Mouse (Mus musculus) gastrocnemius, adult 2 months (tissue): ENCODE results near the gene Tars. TPM values are rescaled to one million over a fixed set of nuclear protein-coding genes. Genes with fewer than 3 reads are reported as not detected.
A peak's percentile ranks its signal among the peaks of the same experiment; 100 is the strongest.

Experiments used
- DNase-seq: peaks from one replicate; pipeline ENCODE4 v3.0.0; 2022
- H3K27ac ChIP-seq: fragments of 200-600 bp; 2 replicates; pipeline ENCODE4 v1.8.1; 2022; ENCODE audit warnings: mild to moderate bottlenecking
- H3K4me3 ChIP-seq: fragments of 200-600 bp; 2 replicates; pipeline ENCODE4 v1.8.1; 2022; ENCODE audit warnings: mild to moderate bottlenecking, moderate library complexity
- CTCF ChIP-seq: fragments of 200-600 bp; IDR thresholded peaks from 2 replicates; pipeline ENCODE4 v1.8.1; 2022; ENCODE audit warnings: antibody characterized with exemption, mild to moderate bottlenecking, moderate library complexity
- intact Hi-C: fragments of 180-260 bp; cut with DNase I; formaldehyde crosslinking; loops from one replicate; pipeline ENCODE4 v1.15.1; 2025
- total RNA-seq, 2 experiments: library from RNA; stranded (reverse); gene quantifications; 2 replicates each; pipeline ENCODE4 v1.2.3; 2021

The Tars gene
- total RNA-seq, 2 experiments from 2014 or later, result 29.2 to 36.3 TPM

DNA sequence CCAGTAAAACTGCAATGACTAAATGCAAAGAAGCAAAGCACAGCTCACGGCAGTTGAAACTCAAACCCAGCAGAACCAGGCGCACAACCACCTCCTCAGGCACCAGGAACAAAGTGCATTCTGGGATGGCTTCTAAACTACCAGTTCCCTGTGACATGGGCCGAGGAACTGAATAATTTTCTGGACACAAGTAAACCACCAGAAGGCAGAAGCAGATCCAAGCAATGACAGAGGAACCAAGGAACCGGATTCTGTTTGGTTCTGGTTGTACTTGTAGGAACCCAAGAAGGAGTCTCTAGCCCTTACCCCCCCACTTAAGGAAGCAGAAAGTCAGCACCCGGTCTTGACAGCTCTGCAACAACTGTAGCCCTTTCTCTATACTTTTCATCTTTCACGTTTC, 3.0 kb downstream of the Tars start:
- H3K4me3 ChIP-seq, result no peak overlapping the region
- intact Hi-C loops, result loop anchor here (10.0 kb wide), 1 partner anchor 912 kb away; the partner anchor contains the start of genes Brix1 and Rad1

DNA sequence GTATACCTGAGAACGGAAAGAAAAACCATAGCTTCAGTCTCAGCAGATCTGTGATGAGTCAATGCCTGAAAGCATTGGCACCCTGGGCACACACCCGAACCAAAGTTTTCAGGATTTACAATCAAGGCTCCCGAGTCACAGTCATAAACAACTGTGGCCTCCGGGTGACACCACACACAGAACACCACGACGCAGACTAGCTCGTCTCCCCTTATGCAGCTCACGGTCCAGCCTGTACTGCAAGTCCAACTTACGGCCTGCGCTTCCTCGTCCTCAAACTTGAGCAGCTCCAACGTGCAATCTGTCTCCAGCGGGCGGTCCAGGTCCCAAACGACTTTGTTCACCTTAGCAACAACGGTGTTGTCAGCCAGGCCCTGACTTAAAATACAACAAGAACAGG, 6.6 kb downstream of the Tars start:
- intact Hi-C loops, result loop anchor here (5.0 to 10.0 kb wide), 2 partner anchors 681 to 908 kb away; partner anchors contain the start of genes Brix1, Rad1 and Rai14
- Histone ChIP-seq H3K4me3 (no peak overlapping the region), H3K27ac (no peak overlapping the region)
- no peak for DNase-seq
- no peak for TF ChIP-seq CTCF

More for the DNA sequence above, 3.0 kb downstream of the Tars start:
- no peak for DNase-seq
- 0 out of 2 replicates have a peak, but pooled peaks have one; percentile 1 for TF ChIP-seq CTCF
- no peak overlapping the region for H3K27ac ChIP-seq

GRCm38 (mm10) chr15:11383796-11384195, 15.7 kb downstream of the Tars start:
- Histone ChIP-seq H3K4me3 (no peak overlapping the region), H3K27ac (no peak overlapping the region)
- no peak for TF ChIP-seq CTCF
- intact Hi-C loops, result no loop called here
- no peak for DNase-seq

GRCm38 (mm10) chr15:11382585-11382984, 16.9 kb downstream of the Tars start:
- no peak overlapping the region for H3K4me3 ChIP-seq
- TF ChIP-seq CTCF, result no peak
- intact Hi-C loops, result no loop called here
- DNase-seq, result no peak
- H3K27ac ChIP-seq, result no peak overlapping the region

GRCm38 (mm10) chr15:11380616-11381015, 18.8 kb downstream of the Tars start:
- no peak overlapping the region for H3K27ac ChIP-seq
- no peak overlapping the region for H3K4me3 ChIP-seq
- intact Hi-C loops, result loop anchor here (1.0 to 2.0 kb wide), 2 partner anchors 342 to 460 kb away; no protein-coding TSS in a partner anchor
- DNase-seq, result no peak
- no peak for TF ChIP-seq CTCF

GRCm38 (mm10) chr15:11380087-11380530, 19.4 kb downstream of the Tars start:
- intact Hi-C loops, result loop anchor here (1.0 to 2.0 kb wide), 2 partner anchors 342 to 459 kb away; no protein-coding TSS in a partner anchor
- no peak overlapping the region for H3K27ac ChIP-seq
- peak; percentile 75 for TF ChIP-seq CTCF
- no peak for DNase-seq
- H3K4me3 ChIP-seq, result no peak overlapping the region

- intact Hi-C loops, result loop anchor here (1.0 to 2.0 kb wide), 2 partner anchors 341 to 459 kb away; no protein-coding TSS in a partner anchor
- TF ChIP-seq CTCF, result no peak
- Histone ChIP-seq H3K27ac (no peak overlapping the region), H3K4me3 (no peak overlapping the region)
- DNase-seq, result no peak
These were observed 19.9 kb downstream of the Tars start for GRCm38 (mm10) chr15:11379431-11380086.

DNA sequence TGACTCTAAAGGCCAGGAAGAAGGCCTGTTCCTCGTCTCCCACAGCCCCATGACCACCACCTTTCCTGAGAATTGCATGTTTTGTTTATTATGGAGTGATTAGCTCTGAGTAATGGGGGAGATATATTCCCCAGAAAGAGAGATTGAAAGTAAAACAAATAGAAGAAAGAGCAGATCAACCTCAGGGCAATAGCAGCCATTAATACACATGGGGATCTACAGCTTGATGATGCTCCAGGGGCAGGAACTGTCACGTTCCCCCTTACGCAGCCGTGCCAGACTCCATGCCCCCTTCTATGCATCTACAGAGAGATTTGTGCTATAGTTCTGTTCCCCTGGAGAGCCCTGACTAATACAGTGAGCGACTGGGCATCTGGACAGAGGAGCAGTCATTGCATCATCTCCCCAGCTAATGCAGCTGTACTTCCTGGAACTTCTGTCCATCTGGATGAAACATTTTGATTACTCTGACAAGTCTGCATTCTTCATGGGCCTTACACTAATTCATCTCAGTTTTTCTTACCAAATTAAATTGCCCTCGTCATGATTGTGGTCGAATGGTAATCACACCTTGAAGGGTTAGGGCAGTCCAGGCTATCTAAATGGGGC, 28.9 kb downstream of the Tars start:
- intact Hi-C loops, result no loop called here
- no peak overlapping the region for H3K27ac ChIP-seq
- no peak for TF ChIP-seq CTCF
- no peak for DNase-seq
- no peak overlapping the region for H3K4me3 ChIP-seq

DNA sequence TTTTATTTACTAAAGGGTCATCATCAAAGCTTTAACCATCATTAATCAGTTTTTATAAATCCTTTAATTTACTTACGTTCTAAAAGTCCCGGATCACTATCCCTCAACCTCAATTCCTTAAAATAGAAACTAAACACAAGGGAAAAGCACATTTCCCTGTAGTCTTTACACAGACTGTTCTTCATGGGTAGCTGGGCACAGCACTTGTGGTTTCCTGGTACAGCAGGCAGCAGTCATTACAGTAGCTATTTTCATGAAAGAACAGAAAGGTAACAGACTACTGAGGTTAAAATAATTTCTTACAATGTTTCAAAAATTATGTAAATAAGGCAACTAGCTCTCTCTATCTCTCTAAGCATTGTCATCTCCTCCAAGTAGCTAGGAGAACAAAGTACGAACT, 29.9 kb downstream of the Tars start:
- intact Hi-C loops, result no loop called here
- no peak overlapping the region for H3K4me3 ChIP-seq
- DNase-seq, result no peak
- no peak overlapping the region for H3K27ac ChIP-seq
- TF ChIP-seq CTCF, result no peak

DNA sequence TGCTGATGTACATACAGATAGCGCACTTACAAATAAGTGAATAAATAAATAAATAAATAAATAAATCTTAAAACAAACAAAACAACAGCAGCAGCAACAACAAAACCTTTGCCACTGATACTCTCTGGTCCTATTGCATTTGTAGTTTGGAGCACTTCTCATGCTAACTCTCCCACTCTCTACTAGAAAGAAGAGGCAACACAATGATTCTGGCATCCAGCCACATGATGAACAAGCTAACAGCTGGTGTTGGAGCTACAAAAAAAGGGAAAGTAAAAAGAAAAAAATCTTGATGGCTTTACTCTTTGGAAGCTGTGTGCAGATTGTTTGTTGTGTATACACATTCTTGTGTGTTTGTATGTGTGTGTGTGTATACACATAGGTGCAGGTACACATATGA, 34.7 kb downstream of the Tars start:
- TF ChIP-seq CTCF, result no peak
- no peak overlapping the region for H3K4me3 ChIP-seq
- DNase-seq, result peak; percentile 40
- intact Hi-C loops, result no loop called here
- H3K27ac ChIP-seq, result no peak overlapping the region

- intact Hi-C loops, result no loop called here
- no peak for TF ChIP-seq CTCF
- H3K4me3 ChIP-seq, result no peak overlapping the region
- no peak overlapping the region for H3K27ac ChIP-seq
- no peak for DNase-seq
These were observed 35.4 kb downstream of the Tars start for GRCm38 (mm10) chr15:11364112-11364511.

DNA sequence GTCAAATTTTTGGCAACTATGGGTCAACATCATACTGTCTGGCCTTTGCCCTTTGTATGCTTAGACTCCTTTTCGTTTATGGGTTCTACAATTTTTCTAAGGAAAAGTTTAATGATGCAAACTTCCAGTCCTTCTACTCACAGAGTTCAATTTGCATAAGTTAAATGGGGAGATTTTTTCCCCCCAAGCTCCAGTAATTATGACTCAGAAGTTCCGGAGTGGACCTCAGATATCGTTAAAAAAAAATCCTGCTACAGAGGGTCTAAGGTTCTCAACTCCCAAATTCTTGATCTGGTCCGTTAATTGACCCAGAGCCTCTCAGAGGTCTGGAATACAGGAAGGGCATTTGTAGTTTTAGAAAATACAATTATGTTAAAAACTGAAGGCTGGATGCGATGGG, 37.6 kb downstream of the Tars start:
- DNase-seq, result no peak
- intact Hi-C loops, result no loop called here
- Histone ChIP-seq H3K4me3 (no peak overlapping the region), H3K27ac (no peak overlapping the region)
- TF ChIP-seq CTCF, result no peak

DNA sequence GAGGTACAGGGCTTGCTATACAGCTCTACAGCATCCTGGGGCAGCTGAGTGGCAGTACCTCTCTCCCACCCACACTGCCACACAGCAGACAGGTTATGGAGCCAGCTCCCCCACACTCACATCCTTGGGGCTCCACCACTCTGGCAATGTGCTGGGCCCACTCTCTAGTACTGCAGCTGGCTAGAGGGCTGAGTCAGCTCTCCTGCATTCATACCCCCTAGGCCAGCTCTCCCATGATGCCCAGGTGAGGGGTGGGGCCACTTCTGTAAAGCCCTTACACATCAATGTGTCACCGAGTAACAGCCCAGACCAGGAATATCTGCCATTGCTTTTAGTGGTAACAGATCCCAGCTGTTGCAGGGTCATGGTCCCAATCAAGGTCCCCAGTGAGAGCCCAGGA, 38.6 kb downstream of the Tars start:
- Histone ChIP-seq H3K4me3 (no peak overlapping the region), H3K27ac (no peak overlapping the region)
- TF ChIP-seq CTCF, result no peak
- DNase-seq, result no peak
- intact Hi-C loops, result no loop called here
